Mouse (Mus musculus): Measurements from ENCODE around the gene Hook2. TPM values are rescaled to one million over a fixed set of nuclear protein-coding genes. Genes with fewer than 3 reads are reported as not detected.
A peak's percentile ranks its signal among the peaks of the same experiment; 100 is the strongest.

Gene Hook2
- polyA plus RNA-seq, 1 experiment from 2014 or later, result 25.8 TPM

DNA sequence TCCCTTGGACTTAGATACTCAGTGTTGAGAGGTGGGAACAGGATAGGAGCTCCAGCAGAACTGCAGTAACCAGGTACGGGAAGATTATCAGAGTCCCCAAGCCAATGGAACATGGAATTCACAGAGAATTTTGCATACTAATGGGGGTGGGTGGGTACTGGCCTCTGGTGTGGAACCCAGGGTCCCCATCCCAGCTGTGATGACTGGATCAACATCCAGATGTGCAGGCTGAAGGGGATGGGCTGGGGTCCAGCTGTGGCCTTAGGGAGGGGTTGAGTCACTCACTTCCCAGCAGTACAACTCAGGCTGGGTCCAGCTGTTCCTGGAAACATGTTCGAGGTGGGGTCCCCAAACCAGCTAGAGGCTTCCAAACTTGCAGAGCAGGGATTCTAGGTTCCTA, 2.5 kb upstream of the Hook2 start:
- no peak for DNase-seq
- no peak overlapping the region for H3K4me2 ChIP-seq (ENCODE audit: low read length)
- ATAC-seq (ENCODE audit: low FRiP score, low TSS enrichment), result no peak
- no peak overlapping the region for H3K9ac ChIP-seq (replicated peaks; ENCODE audit: low read length)
- H3K36me3 ChIP-seq (ENCODE audit: control insufficient read depth, insufficient read depth, low read length), result no peaks in the 10 kb centered on the region
- no peak overlapping the region for H3K4me3 ChIP-seq (replicated peaks; ENCODE audit: low read depth, low read length)
- peaks cover 24% of the 10 kb centered on the region for H3K4me1 ChIP-seq (ENCODE audit: control insufficient read depth, insufficient read depth, low read length)
- H3K9me3 ChIP-seq (ENCODE audit: control insufficient read depth, low read length), result no peaks in the 10 kb centered on the region
- H3K27me3 ChIP-seq (ENCODE audit: control insufficient read depth, insufficient read depth, low read length), result 0 out of 2 replicates have a peak, but pooled peaks cover 9% of the 10 kb centered on the region
- H3K27ac ChIP-seq (replicated peaks; ENCODE audit: low read depth, low read length), result no peak overlapping the region
- 67% methylated on average over 2 of the region's 2 CpGs for WGBS

DNA sequence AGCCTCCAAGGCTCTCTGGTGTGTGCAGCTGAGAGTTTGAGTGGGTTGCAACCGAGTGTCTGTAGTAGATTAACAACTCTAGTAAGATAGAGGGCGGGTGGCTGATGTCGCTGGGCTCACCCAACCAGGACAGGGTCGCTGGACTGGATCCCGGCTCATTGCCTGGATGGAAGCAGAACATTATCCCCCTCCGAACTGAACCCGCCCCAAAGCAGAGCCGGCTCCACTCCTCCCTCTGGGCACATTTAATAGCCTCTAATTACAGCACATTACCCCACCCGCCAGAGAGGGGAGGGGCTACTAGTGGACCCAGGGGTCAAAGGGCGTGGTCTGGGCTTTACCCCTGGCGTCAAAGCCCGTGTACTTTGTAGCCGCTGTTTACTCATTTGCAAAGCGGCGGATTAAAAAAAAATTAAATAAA, 1.1 kb upstream of the Hook2 start:
- H3K9me3 ChIP-seq (ENCODE audit: control insufficient read depth, low read length), result no peaks in the 10 kb centered on the region
- no peaks in the 10 kb centered on the region for H3K36me3 ChIP-seq (ENCODE audit: control insufficient read depth, insufficient read depth, low read length)
- DNase-seq, result no peak
- H3K27me3 ChIP-seq (ENCODE audit: control insufficient read depth, insufficient read depth, low read length), result 0 out of 2 replicates have a peak, but pooled peaks cover 9% of the 10 kb centered on the region
- H3K27ac ChIP-seq (replicated peaks; ENCODE audit: low read depth, low read length), result no peak overlapping the region
- H3K4me1 ChIP-seq (ENCODE audit: control insufficient read depth, insufficient read depth, low read length), result peaks cover 24% of the 10 kb centered on the region
- H3K9ac ChIP-seq (replicated peaks; ENCODE audit: low read length), result no peak overlapping the region
- WGBS, result 8% methylated on average over 15 of the region's 15 CpGs
- H3K4me2 ChIP-seq (ENCODE audit: low read length), result peak overlapping the region; percentile 93
- no peak overlapping the region for H3K4me3 ChIP-seq (replicated peaks; ENCODE audit: low read depth, low read length)
- ATAC-seq (ENCODE audit: low FRiP score, low TSS enrichment), result no peak

DNA sequence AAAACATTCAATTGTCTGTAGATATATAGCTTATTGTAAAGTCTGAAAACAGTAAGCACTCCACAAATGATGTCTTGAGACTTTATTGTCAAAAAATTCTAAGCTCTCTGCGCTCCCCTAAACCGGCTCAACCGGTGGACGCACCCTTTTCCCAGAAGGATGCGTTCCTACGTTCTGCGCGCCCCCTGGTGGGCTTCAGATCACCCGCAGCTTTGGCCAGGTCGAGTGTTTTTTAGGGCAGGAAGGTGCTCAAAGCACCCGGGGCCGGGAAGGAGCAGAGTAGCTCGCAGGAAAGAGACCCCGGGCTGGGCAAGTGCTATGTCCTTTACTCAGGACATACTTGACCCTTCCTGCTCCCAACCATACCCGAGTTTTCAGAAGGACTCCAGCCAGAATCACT, 593 bp upstream of the Hook2 start:
- Histone ChIP-seq H3K9me3 (ENCODE audit: control insufficient read depth, low read length) (no peaks in the 10 kb centered on the region), H3K27me3 (ENCODE audit: control insufficient read depth, insufficient read depth, low read length) (0 out of 2 replicates have a peak, but pooled peaks cover 10% of the 10 kb centered on the region), H3K4me3 (replicated peaks; ENCODE audit: low read depth, low read length) (peak overlapping the region; percentile 62), H3K9ac (replicated peaks; ENCODE audit: low read length) (peak overlapping the region; percentile 61), H3K27ac (replicated peaks; ENCODE audit: low read depth, low read length) (peak overlapping the region; percentile 79), H3K36me3 (ENCODE audit: control insufficient read depth, insufficient read depth, low read length) (peaks cover 2% of the 10 kb centered on the region; the same call in 1 of the 2 replicates), H3K4me1 (ENCODE audit: control insufficient read depth, insufficient read depth, low read length) (peaks cover 21% of the 10 kb centered on the region), H3K4me2 (ENCODE audit: low read length) (peak overlapping the region; percentile 93)
- peak; percentile 96 for DNase-seq
- peak; percentile 49; the same call in 1 of the 2 replicates for ATAC-seq (ENCODE audit: low FRiP score, low TSS enrichment)
- under 1% methylated on average over 15 of the region's 15 CpGs for WGBS

DNA sequence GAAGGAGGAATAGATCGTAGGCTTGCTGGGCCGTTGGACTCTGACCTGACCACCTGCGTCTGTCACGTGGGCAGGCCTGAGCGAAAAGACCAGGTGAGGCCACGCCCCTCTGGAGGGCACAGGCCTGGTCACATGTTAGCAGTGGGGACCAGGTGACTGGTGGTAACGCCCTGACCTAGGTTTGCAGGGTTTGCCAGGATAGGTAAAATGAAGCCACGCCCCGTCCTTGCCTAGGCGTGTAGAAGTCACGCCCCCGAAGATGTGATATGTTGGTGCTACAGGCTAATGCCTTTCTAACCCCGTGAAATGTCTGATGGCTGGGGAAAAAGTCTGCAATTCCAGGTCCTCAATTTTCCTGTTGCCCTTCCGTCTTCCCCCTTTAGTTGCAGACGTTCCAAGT, 433 bp downstream of the Hook2 start:
- no peaks in the 10 kb centered on the region for H3K9me3 ChIP-seq (ENCODE audit: control insufficient read depth, low read length)
- WGBS, result 1% methylated on average over 15 of the region's 15 CpGs
- H3K27me3 ChIP-seq (ENCODE audit: control insufficient read depth, insufficient read depth, low read length), result 0 out of 2 replicates have a peak, but pooled peaks cover 13% of the 10 kb centered on the region
- ATAC-seq (ENCODE audit: low FRiP score, low TSS enrichment), result peak; percentile 64
- H3K4me3 ChIP-seq (replicated peaks; ENCODE audit: low read depth, low read length), result peak overlapping the region; percentile 62
- DNase-seq, result peak; percentile 61
- H3K9ac ChIP-seq (replicated peaks; ENCODE audit: low read length), result peak overlapping the region; percentile 77
- H3K36me3 ChIP-seq (ENCODE audit: control insufficient read depth, insufficient read depth, low read length), result peaks cover 6% of the 10 kb centered on the region; the same call in 1 of the 2 replicates
- H3K4me2 ChIP-seq (ENCODE audit: low read length), result peak overlapping the region; percentile 93
- peaks cover 12% of the 10 kb centered on the region for H3K4me1 ChIP-seq (ENCODE audit: control insufficient read depth, insufficient read depth, low read length)
- H3K27ac ChIP-seq (replicated peaks; ENCODE audit: low read depth, low read length), result peak overlapping the region; percentile 72

DNA sequence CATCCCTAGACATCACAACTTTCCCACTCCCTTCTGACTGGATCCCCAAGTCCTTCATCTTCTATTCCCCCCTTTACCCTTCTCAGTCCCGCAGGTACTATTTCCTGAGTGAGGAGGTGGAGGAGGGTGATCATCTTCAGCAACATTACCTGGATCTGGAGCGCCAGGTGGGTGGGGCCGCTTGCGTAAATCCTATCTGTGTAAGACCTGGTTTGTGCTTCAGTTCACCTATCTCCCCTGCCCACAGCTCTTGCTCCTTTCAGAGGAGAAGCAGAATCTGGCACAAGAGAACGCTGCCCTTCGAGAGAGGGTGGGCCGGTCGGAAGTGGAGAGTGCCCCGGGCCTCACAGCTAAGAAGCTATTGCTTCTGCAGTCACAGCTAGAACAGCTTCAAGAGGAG, 4.0 kb downstream of the Hook2 start:
- Histone ChIP-seq H3K27ac (replicated peaks; ENCODE audit: low read depth, low read length) (no peak overlapping the region), H3K4me2 (ENCODE audit: low read length) (no peak overlapping the region), H3K9ac (replicated peaks; ENCODE audit: low read length) (no peak overlapping the region), H3K4me3 (replicated peaks; ENCODE audit: low read depth, low read length) (no peak overlapping the region), H3K36me3 (ENCODE audit: control insufficient read depth, insufficient read depth, low read length) (peaks cover 6% of the 10 kb centered on the region; the same call in 1 of the 2 replicates), H3K9me3 (ENCODE audit: control insufficient read depth, low read length) (no peaks in the 10 kb centered on the region), H3K27me3 (ENCODE audit: control insufficient read depth, insufficient read depth, low read length) (0 out of 2 replicates have a peak, but pooled peaks cover 9% of the 10 kb centered on the region), H3K4me1 (ENCODE audit: control insufficient read depth, insufficient read depth, low read length) (peaks cover 15% of the 10 kb centered on the region)
- ATAC-seq (ENCODE audit: low FRiP score, low TSS enrichment) (no peak), DNase-seq (no peak)
- WGBS, result 94% methylated on average over 9 of the region's 9 CpGs

DNA sequence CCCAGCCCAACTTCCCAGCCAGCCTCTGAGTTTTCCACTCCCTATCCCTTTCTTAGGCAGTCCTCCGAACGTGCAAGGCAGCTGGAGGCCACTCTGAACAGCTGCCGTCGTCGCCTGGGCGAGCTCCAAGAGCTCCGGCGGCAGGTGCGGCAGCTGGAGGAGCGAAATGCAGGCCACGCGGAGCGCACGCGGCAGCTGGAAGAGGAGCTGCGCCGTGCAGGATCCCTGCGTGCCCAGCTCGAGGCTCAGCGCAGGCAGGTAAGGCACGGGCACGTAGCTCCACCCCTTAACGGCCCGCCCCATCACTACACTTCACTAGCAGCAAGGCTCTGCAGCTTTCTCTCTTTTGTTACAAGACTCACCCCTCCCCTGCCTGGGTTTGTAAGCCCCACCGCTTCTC, 5.3 kb downstream of the Hook2 start:
- ATAC-seq (ENCODE audit: low FRiP score, low TSS enrichment), result no peak
- no peaks in the 10 kb centered on the region for H3K9me3 ChIP-seq (ENCODE audit: control insufficient read depth, low read length)
- no peak overlapping the region for H3K4me3 ChIP-seq (replicated peaks; ENCODE audit: low read depth, low read length)
- H3K27ac ChIP-seq (replicated peaks; ENCODE audit: low read depth, low read length), result 0 out of 2 replicates have a peak overlapping the region, but pooled peaks have one; percentile 13
- H3K4me2 ChIP-seq (ENCODE audit: low read length), result peak overlapping the region; percentile 0; the same call in 1 of the 2 replicates
- H3K36me3 ChIP-seq (ENCODE audit: control insufficient read depth, insufficient read depth, low read length), result peaks cover 6% of the 10 kb centered on the region; the same call in 1 of the 2 replicates
- 0 out of 2 replicates have a peak, but pooled peaks cover 9% of the 10 kb centered on the region for H3K27me3 ChIP-seq (ENCODE audit: control insufficient read depth, insufficient read depth, low read length)
- DNase-seq, result peak; percentile 33
- 17% methylated on average over 25 of the region's 25 CpGs for WGBS
- 0 out of 2 replicates have a peak overlapping the region, but pooled peaks have one; percentile 6 for H3K9ac ChIP-seq (replicated peaks; ENCODE audit: low read length)
- peaks cover 11% of the 10 kb centered on the region for H3K4me1 ChIP-seq (ENCODE audit: control insufficient read depth, insufficient read depth, low read length)

DNA sequence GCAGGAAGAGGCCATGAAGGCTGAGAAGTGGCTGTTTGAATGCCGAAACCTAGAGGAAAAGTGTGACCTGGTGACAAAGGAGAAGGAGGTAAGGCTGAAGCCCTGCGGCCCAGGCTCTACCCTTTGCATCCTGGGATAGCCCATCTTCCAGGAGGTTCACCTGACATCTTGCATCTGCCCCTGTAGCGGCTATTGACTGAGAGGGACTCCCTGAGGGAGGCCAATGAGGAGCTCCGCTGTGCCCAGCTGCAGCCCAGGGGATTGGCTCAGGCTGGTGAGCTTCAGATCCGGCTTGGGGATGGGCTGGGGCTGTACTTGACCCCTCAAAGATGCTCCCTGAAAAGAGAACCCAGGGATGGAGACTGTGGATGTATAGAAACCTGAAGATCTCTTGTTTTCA, 6.6 kb downstream of the Hook2 start:
- ATAC-seq (ENCODE audit: low FRiP score, low TSS enrichment), result no peak
- peaks cover 10% of the 10 kb centered on the region; the same call in 1 of the 2 replicates for H3K36me3 ChIP-seq (ENCODE audit: control insufficient read depth, insufficient read depth, low read length)
- 77% methylated on average over 5 of the region's 5 CpGs for WGBS

DNA sequence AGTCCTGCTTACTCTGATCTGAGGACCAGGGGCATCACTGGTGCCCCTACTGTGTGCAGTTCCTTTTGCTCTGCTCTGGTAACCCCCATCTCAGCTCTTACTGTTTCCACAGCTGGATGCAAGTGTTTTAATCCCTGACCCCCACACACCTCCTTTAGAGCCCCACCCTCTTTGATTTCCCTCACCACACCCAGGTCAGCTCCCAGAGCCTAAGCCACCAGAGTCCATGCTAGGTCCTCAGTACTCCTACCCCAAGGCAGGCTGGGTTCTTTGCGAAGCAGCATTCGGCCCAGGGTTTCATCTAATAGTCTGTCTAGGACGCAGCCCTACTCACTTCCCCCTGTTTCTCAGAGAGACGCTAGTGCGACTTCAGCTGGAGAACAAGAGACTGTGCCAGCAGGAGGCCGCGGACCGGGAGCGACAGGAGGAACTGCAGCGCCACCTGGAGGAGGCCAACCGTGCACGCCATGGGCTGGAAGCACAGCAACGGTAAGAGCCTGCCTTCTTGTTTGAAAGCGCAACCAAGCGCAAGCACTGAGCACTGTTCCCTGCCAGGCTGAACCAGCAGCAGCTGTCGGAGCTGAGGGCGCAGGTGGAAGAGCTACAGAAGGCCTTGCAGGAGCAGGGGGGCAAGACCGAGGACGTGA, 7.4 kb downstream of the Hook2 start:
- Histone ChIP-seq H3K27ac (replicated peaks; ENCODE audit: low read depth, low read length) (no peak overlapping the region), H3K27me3 (ENCODE audit: control insufficient read depth, insufficient read depth, low read length) (0 out of 2 replicates have a peak, but pooled peaks cover 9% of the 10 kb centered on the region), H3K9me3 (ENCODE audit: control insufficient read depth, low read length) (no peaks in the 10 kb centered on the region), H3K4me2 (ENCODE audit: low read length) (peak overlapping the region; percentile 28), H3K4me1 (ENCODE audit: control insufficient read depth, insufficient read depth, low read length) (0 out of 2 replicates have a peak, but pooled peaks cover 4% of the 10 kb centered on the region), H3K36me3 (ENCODE audit: control insufficient read depth, insufficient read depth, low read length) (peaks cover 14% of the 10 kb centered on the region; the same call in 1 of the 2 replicates), H3K9ac (replicated peaks; ENCODE audit: low read length) (peak overlapping the region; percentile 21), H3K4me3 (replicated peaks; ENCODE audit: low read depth, low read length) (no peak overlapping the region)
- 2% methylated on average over 19 of the region's 19 CpGs for WGBS
- peak; percentile 94 for DNase-seq
- peak; percentile 71 for ATAC-seq (ENCODE audit: low FRiP score, low TSS enrichment)

More for the DNA sequence above, 6.6 kb downstream of the Hook2 start:
- Histone ChIP-seq H3K4me2 (ENCODE audit: low read length) (no peak overlapping the region), H3K27me3 (ENCODE audit: control insufficient read depth, insufficient read depth, low read length) (0 out of 2 replicates have a peak, but pooled peaks cover 9% of the 10 kb centered on the region), H3K4me3 (replicated peaks; ENCODE audit: low read depth, low read length) (no peak overlapping the region), H3K4me1 (ENCODE audit: control insufficient read depth, insufficient read depth, low read length) (0 out of 2 replicates have a peak, but pooled peaks cover 4% of the 10 kb centered on the region), H3K9me3 (ENCODE audit: control insufficient read depth, low read length) (no peaks in the 10 kb centered on the region), H3K27ac (replicated peaks; ENCODE audit: low read depth, low read length) (no peak overlapping the region), H3K9ac (replicated peaks; ENCODE audit: low read length) (no peak overlapping the region)
- DNase-seq, result no peak
